Mouse (Mus musculus) macrophage (primary cell): ENCODE results near the gene Rita1. TPM values are rescaled to one million over a fixed set of nuclear protein-coding genes. Genes with fewer than 3 reads are reported as not detected.

Experiments
- H3K27ac ChIP-seq: fragments of 350-480 bp; formaldehyde crosslinking; 2 replicates; pipeline ENCODE4 v1.9.0; 2021
- H3K36me3 ChIP-seq: fragments of 350-480 bp; formaldehyde crosslinking; 2 replicates; pipeline ENCODE4 v1.9.0; 2021; ENCODE audit errors: inconsistent target
- H3K4me3 ChIP-seq: fragments of 350-480 bp; formaldehyde crosslinking; 2 replicates; pipeline ENCODE4 v1.9.0; 2021; ENCODE audit errors: inconsistent target
- H3K79me2 ChIP-seq: fragments of 350-480 bp; formaldehyde crosslinking; 2 replicates; pipeline ENCODE4 v1.9.0; 2021; ENCODE audit errors: inconsistent target
- WGBS: methylation state at CpG from one replicate; pipeline ENCODE4 v1.1.7; 2026; ENCODE audit warnings: inconsistent platforms; ENCODE audit not compliant: missing documents; 5-methylcytosine and 5-hydroxymethylcytosine counted together
- polyA plus RNA-seq: library from polyadenylated mRNA; stranded (reverse); fragments of 250-400 nt; gene quantifications from 3 replicates; pipeline ENCODE4 v1.2.4, GENCODE M21; 2018; ENCODE audit warnings: inconsistent platforms

The Rita1 gene
- polyA plus RNA-seq, 1 experiment from 2014 or later = 4.9 TPM

- no peaks in the 10 kb centered on the region for H3K79me2 ChIP-seq
- no peaks in the 10 kb centered on the region for H3K36me3 ChIP-seq
- no peak overlapping the region for H3K27ac ChIP-seq
- no peak overlapping the region for H3K4me3 ChIP-seq
- 97% methylated on average over 11 of the region's 12 CpGs for WGBS
Measured at GRCm38 (mm10) chr5:120602210-120602609, 10.2 kb downstream of the Rita1 start.

GRCm38 (mm10) chr5:120600946-120601668 lies 11.3 kb downstream of the Rita1 start:
- no peak overlapping the region for H3K27ac ChIP-seq
- WGBS = 82% methylated on average over 11 of the region's 11 CpGs
- no peaks in the 10 kb centered on the region for H3K36me3 ChIP-seq
- H3K79me2 ChIP-seq = no peaks in the 10 kb centered on the region
- no peak overlapping the region for H3K4me3 ChIP-seq

- no peaks in the 10 kb centered on the region for H3K79me2 ChIP-seq
- 88% methylated on average over 6 of the region's 6 CpGs for WGBS
- H3K4me3 ChIP-seq = no peak overlapping the region
- H3K27ac ChIP-seq = no peak overlapping the region
- H3K36me3 ChIP-seq = no peaks in the 10 kb centered on the region
Measured at GRCm38 (mm10) chr5:120599625-120600024, 12.8 kb downstream of the Rita1 start.

GRCm38 (mm10) chr5:120594485-120594884 lies 17.9 kb downstream of the Rita1 start:
- 95% methylated on average over 5 of the region's 6 CpGs for WGBS
- Histone ChIP-seq H3K79me2 (no peaks in the 10 kb centered on the region), H3K36me3 (no peaks in the 10 kb centered on the region)

GRCm38 (mm10) chr5:120592141-120592540 lies 20.2 kb downstream of the Rita1 start:
- Histone ChIP-seq H3K27ac (no peak overlapping the region), H3K79me2 (peaks cover 11% of the 10 kb centered on the region; the same call in 1 of the 2 replicates), H3K36me3 (no peaks in the 10 kb centered on the region), H3K4me3 (no peak overlapping the region)
- WGBS = 79% methylated on average over 6 of the region's 7 CpGs

More at GRCm38 (mm10) chr5:120594485-120594884, 17.9 kb downstream of the Rita1 start:
- Histone ChIP-seq H3K27ac (no peak overlapping the region), H3K4me3 (no peak overlapping the region)

- Histone ChIP-seq H3K36me3 (no peaks in the 10 kb centered on the region), H3K27ac (no peak overlapping the region), H3K4me3 (no peak overlapping the region), H3K79me2 (peaks cover 17% of the 10 kb centered on the region; the same call in 1 of the 2 replicates)
- 84% methylated on average over 16 of the region's 16 CpGs for WGBS
Measured at GRCm38 (mm10) chr5:120590356-120591010, 21.9 kb downstream of the Rita1 start.

- Histone ChIP-seq H3K36me3 (peaks cover 12% of the 10 kb centered on the region; the same call in 1 of the 2 replicates), H3K4me3 (peak within 1 kb of the TSS; percentile 84), H3K27ac (peak within 1 kb of the TSS; percentile 40), H3K79me2 (peaks cover 17% of the 10 kb centered on the region; the same call in 1 of the 2 replicates)
- WGBS = 1% methylated on average over 35 of the region's 35 CpGs
Measured at GRCm38 (mm10) chr5:120588569-120589094, 23.8 kb downstream of the Rita1 start, which contains the start of the genes Tpcn1 and Iqcd. Gene Tpcn1, minus strand, starts transcription at chr5:120588673. Gene Iqcd, plus strand, starts transcription at chr5:120589016.

GRCm38 (mm10) chr5:120587940-120588568 lies 24.3 kb downstream of the Rita1 start:
- WGBS = 2% methylated on average over 29 of the region's 29 CpGs
- H3K27ac ChIP-seq = peak overlapping the region; percentile 40

GRCm38 (mm10) chr5:120587616-120587926 lies 24.8 kb downstream of the Rita1 start:
- peaks cover 17% of the 10 kb centered on the region; the same call in 1 of the 2 replicates for H3K79me2 ChIP-seq
- 19% methylated on average over 9 of the region's 9 CpGs for WGBS
- H3K4me3 ChIP-seq = peak overlapping the region; percentile 84
- peak overlapping the region; percentile 40 for H3K27ac ChIP-seq
- H3K36me3 ChIP-seq = peaks cover 22% of the 10 kb centered on the region; the same call in 1 of the 2 replicates

More at GRCm38 (mm10) chr5:120587940-120588568, 24.3 kb downstream of the Rita1 start:
- peak overlapping the region; percentile 84 for H3K4me3 ChIP-seq
- H3K79me2 ChIP-seq = peaks cover 17% of the 10 kb centered on the region; the same call in 1 of the 2 replicates
- peaks cover 18% of the 10 kb centered on the region; the same call in 1 of the 2 replicates for H3K36me3 ChIP-seq

- H3K36me3 ChIP-seq = peaks cover 26% of the 10 kb centered on the region
Measured at GRCm38 (mm10) chr5:120586741-120587615, 25.4 kb downstream of the Rita1 start.

GRCm38 (mm10) chr5:120584968-120585367 lies 27.4 kb downstream of the Rita1 start:
- peaks cover 31% of the 10 kb centered on the region for H3K36me3 ChIP-seq
- peaks cover 17% of the 10 kb centered on the region; the same call in 1 of the 2 replicates for H3K79me2 ChIP-seq
- H3K4me3 ChIP-seq = no peak overlapping the region
- 94% methylated on average over 14 of the region's 15 CpGs for WGBS
- H3K27ac ChIP-seq = no peak overlapping the region

More at GRCm38 (mm10) chr5:120586741-120587615, 25.4 kb downstream of the Rita1 start:
- H3K4me3 ChIP-seq = peak overlapping the region; percentile 84
- 48% methylated on average over 15 of the region's 17 CpGs for WGBS
- no peak overlapping the region for H3K27ac ChIP-seq
- peaks cover 17% of the 10 kb centered on the region; the same call in 1 of the 2 replicates for H3K79me2 ChIP-seq

- peaks cover 31% of the 10 kb centered on the region for H3K36me3 ChIP-seq
- H3K4me3 ChIP-seq = no peak overlapping the region
- WGBS = 92% methylated on average over 3 of the region's 4 CpGs
- H3K79me2 ChIP-seq = peaks cover 17% of the 10 kb centered on the region; the same call in 1 of the 2 replicates
- peak overlapping the region; percentile 1; the same call in 1 of the 2 replicates for H3K27ac ChIP-seq
Measured at GRCm38 (mm10) chr5:120583511-120583910, 28.9 kb downstream of the Rita1 start.

- H3K27ac ChIP-seq = no peak overlapping the region
- peaks cover 31% of the 10 kb centered on the region for H3K36me3 ChIP-seq
- 97% methylated on average over 9 of the region's 9 CpGs for WGBS
- no peak overlapping the region for H3K4me3 ChIP-seq
- peaks cover 4% of the 10 kb centered on the region; the same call in 1 of the 2 replicates for H3K79me2 ChIP-seq
Measured at GRCm38 (mm10) chr5:120582002-120582401, 30.4 kb downstream of the Rita1 start.
